Mouse (Mus musculus) ES-E14 (cell line): ENCODE measurements at regions not wholly inside any gene's neighbourhood (a gene's known extent, or its start where the extent isn't known, plus 50 kb on each side); places are given as distances from the start of the nearest gene placed in this dataset.

Experiments used
- DNase-seq: peaks from one replicate; pipeline ENCODE4 v3.0.0-alpha.2; 2013; ENCODE audit warnings: low read depth, low spot score
- H3K27ac ChIP-seq: 2 replicates; pipeline ENCODE4 v1.5.1; 2012; ENCODE audit warnings: low read depth, mild to moderate bottlenecking, low read length, moderate library complexity, mixed read lengths; ENCODE audit not compliant: poor library complexity, insufficient read depth, severe bottlenecking
- H3K36me3 ChIP-seq: 2 replicates; pipeline ENCODE4 v1.6.1; 2012; ENCODE audit warnings: mild to moderate bottlenecking, low read length, moderate library complexity, mixed read lengths; ENCODE audit not compliant: control insufficient read depth, poor library complexity, insufficient read depth, severe bottlenecking
- H3K4me1 ChIP-seq, 2 experiments: fragments of 150-350 bp in 1 of 2; sonication (generic) in 1 of 2; 2 replicates each; pipeline ENCODE4 v1.6.1; 2012; ENCODE audit warnings: low read length in 2 of 2, mild to moderate bottlenecking in 1 of 2, mixed read lengths in 1 of 2; ENCODE audit not compliant: control insufficient read depth in 2 of 2, insufficient read depth in 2 of 2, poor library complexity in 1 of 2
- H3K4me3 ChIP-seq, 2 experiments: fragments of 150-350 bp in 1 of 2; sonication (generic) in 1 of 2; 2 replicates each; pipeline ENCODE4 v1.5.1; 2012; ENCODE audit warnings: low read length in 2 of 2, low read depth in 1 of 2, mild to moderate bottlenecking in 1 of 2, mixed read lengths in 1 of 2; ENCODE audit not compliant: insufficient read depth in 1 of 2, poor library complexity in 1 of 2, severe bottlenecking in 1 of 2
- H3K9ac ChIP-seq: 2 replicates; pipeline ENCODE4 v1.6.1; 2012; ENCODE audit warnings: low read depth, mild to moderate bottlenecking, low read length, mixed read lengths; ENCODE audit not compliant: poor library complexity, insufficient read depth, severe bottlenecking
- H3K9me3 ChIP-seq: fragments of 150-350 bp; sonication (generic); 2 replicates; pipeline ENCODE4 v1.6.1; 2012; ENCODE audit warnings: low read depth, mild to moderate bottlenecking, low read length; ENCODE audit not compliant: control insufficient read depth, insufficient read depth
- CHD2 ChIP-seq: IDR thresholded peaks from 2 replicates; pipeline ENCODE4 v1.6.1; 2014; ENCODE audit warnings: mild to moderate bottlenecking, low read depth, low read length, inconsistent platforms
- HCFC1 ChIP-seq: IDR thresholded peaks from 2 replicates; pipeline ENCODE4 v1.6.1; 2012; ENCODE audit warnings: low read length, inconsistent platforms, borderline replicate concordance; ENCODE audit not compliant: insufficient read depth
- MAFK ChIP-seq: IDR thresholded peaks from 2 replicates; pipeline ENCODE4 v1.6.1; 2014; ENCODE audit warnings: mild to moderate bottlenecking, low read depth, low read length, inconsistent platforms; ENCODE audit not compliant: insufficient read depth
- ZC3H11A ChIP-seq: IDR thresholded peaks from 2 replicates; pipeline ENCODE4 v1.6.1; 2012; ENCODE audit warnings: low read depth, mild to moderate bottlenecking, inconsistent platforms, low read length, borderline replicate concordance
- ZNF384 ChIP-seq: IDR thresholded peaks from 2 replicates; pipeline ENCODE4 v1.6.1; 2012; ENCODE audit warnings: low read depth, low read length, inconsistent platforms
- in situ Hi-C, 2 experiments: fragments of 600-800 bp; cut with MboI; formaldehyde crosslinking; loops; one replicate each; pipeline ENCODE4 v1.15.1; 2025; ENCODE audit warnings: low sequenced_read_pairs in 2 of 2, inconsistent platforms in 1 of 2; ENCODE audit not compliant: unreplicated experiment in 2 of 2

GRCm38 (mm10) chr8:126874126-126874730, 71.4 kb downstream of the Tomm20 start:
- Histone ChIP-seq H3K9me3 (no peaks in the 10 kb centered on the region), H3K4me3 (no peak overlapping the region), H3K4me1 (no peaks in the 10 kb centered on the region), H3K36me3 (no peaks in the 10 kb centered on the region), H3K9ac (no peak overlapping the region), H3K27ac (no peak overlapping the region; the same call in 1 of the 2 replicates)
- in situ Hi-C loops: no loop called here
- DNase-seq: no peak
- TF ChIP-seq MAFK: no peak
- TF ChIP-seq ZNF384: no peak
- no peak for TF ChIP-seq HCFC1
- TF ChIP-seq ZC3H11A: no peak
- TF ChIP-seq CHD2: no peak

DNA sequence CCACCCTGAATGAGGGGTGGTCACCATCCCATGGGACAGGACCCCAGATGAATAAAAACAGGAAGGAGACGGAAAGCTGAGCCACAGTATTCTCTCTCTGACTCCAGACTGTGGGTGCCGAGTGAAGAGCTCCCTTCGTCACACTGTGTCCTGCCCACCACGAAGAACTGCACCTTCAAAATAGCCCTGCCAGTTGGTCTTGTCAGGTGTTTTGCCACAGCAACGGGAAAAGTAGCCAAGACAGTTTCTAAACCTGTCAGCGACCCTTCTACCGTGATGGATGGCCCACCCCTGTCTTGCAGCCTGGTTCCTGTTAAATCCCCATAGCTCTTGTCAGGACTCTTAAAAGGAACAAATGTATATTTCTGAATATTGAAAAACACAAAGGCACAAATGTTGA, 72.3 kb downstream of the Tomm20 start:
- no peak for DNase-seq
- TF ChIP-seq ZC3H11A (no peak), MAFK (no peak), HCFC1 (no peak), CHD2 (no peak)
- no peak overlapping the region for H3K9ac ChIP-seq
- H3K27ac ChIP-seq: no peak overlapping the region
- no peak overlapping the region for H3K4me3 ChIP-seq
- H3K36me3 ChIP-seq: no peaks in the 10 kb centered on the region
- H3K9me3 ChIP-seq: no peaks in the 10 kb centered on the region
- H3K4me1 ChIP-seq: no peaks in the 10 kb centered on the region
- in situ Hi-C loops: no loop called here

- H3K9me3 ChIP-seq: no peaks in the 10 kb centered on the region
- H3K4me3 ChIP-seq: no peak overlapping the region
- DNase-seq: no peak
- no peak overlapping the region for H3K9ac ChIP-seq
- in situ Hi-C loops: no loop called here
- H3K36me3 ChIP-seq: no peaks in the 10 kb centered on the region
- H3K4me1 ChIP-seq: no peaks in the 10 kb centered on the region
- TF ChIP-seq MAFK (no peak), HCFC1 (no peak), ZC3H11A (no peak), CHD2 (no peak), ZNF384 (no peak)
- no peak overlapping the region for H3K27ac ChIP-seq
These were observed 73.1 kb downstream of the Tomm20 start for GRCm38 (mm10) chr8:126872574-126872973.

GRCm38 (mm10) chr8:126872133-126872532, 73.5 kb downstream of the Tomm20 start:
- Histone ChIP-seq H3K9ac (no peak overlapping the region), H3K36me3 (no peaks in the 10 kb centered on the region), H3K9me3 (no peaks in the 10 kb centered on the region), H3K4me1 (no peaks in the 10 kb centered on the region), H3K27ac (no peak overlapping the region), H3K4me3 (no peak overlapping the region)
- DNase-seq: no peak
- TF ChIP-seq ZC3H11A: no peak
- TF ChIP-seq CHD2: no peak
- in situ Hi-C loops: no loop called here

GRCm38 (mm10) chr8:126869464-126869850, 76.2 kb downstream of the Tomm20 start:
- in situ Hi-C loops: no loop called here
- Histone ChIP-seq H3K9me3 (no peaks in the 10 kb centered on the region), H3K36me3 (no peaks in the 10 kb centered on the region), H3K9ac (no peak overlapping the region), H3K27ac (no peak overlapping the region), H3K4me1 (no peaks in the 10 kb centered on the region), H3K4me3 (no peak overlapping the region)
- no peak for DNase-seq
- TF ChIP-seq HCFC1: no peak
- no peak for TF ChIP-seq MAFK
- TF ChIP-seq ZNF384: no peak
